Mouse (Mus musculus): Measurements from ENCODE around the gene Scpep1. TPM values are rescaled to one million over a fixed set of nuclear protein-coding genes. Genes with fewer than 3 reads are reported as not detected.
A peak's percentile ranks its signal among the peaks of the same experiment; 100 is the strongest.

Scpep1 gene
- total RNA-seq, 2 experiments from 2014 or later: 13.2 to 13.9 TPM

- DNase-seq (ENCODE audit: low spot score in 2 of 2): peak in 1 of 2 experiments; percentile 17
- TF ChIP-seq CTCF (conservative IDR thresholded peaks at IDR 0.05): no peak
These were observed 20.9 kb downstream of the Scpep1 start for GRCm38 (mm10) chr11:88934089-88935000.

GRCm38 (mm10) chr11:88933030-88933429 is 22.2 kb downstream of the Scpep1 start:
- TF ChIP-seq CTCF (conservative IDR thresholded peaks at IDR 0.05): no peak
- Histone ChIP-seq H3K4me3 (no peak overlapping the region), H3K27ac (no peak overlapping the region)
- no peak for DNase-seq (ENCODE audit: low spot score in 2 of 2)

More at GRCm38 (mm10) chr11:88934089-88935000, 20.9 kb downstream of the Scpep1 start:
- no peak overlapping the region for H3K4me3 ChIP-seq
- no peak overlapping the region for H3K27ac ChIP-seq

GRCm38 (mm10) chr11:88931692-88932530 is 23.4 kb downstream of the Scpep1 start:
- no peak for DNase-seq (ENCODE audit: low spot score in 2 of 2)
- TF ChIP-seq CTCF (conservative IDR thresholded peaks at IDR 0.05): no peak
- H3K4me3 ChIP-seq: no peak overlapping the region
- H3K27ac ChIP-seq: no peak overlapping the region

- Histone ChIP-seq H3K27ac (no peak overlapping the region), H3K4me3 (no peak overlapping the region)
- no peak for DNase-seq (ENCODE audit: low spot score in 2 of 2)
- no peak for TF ChIP-seq CTCF (conservative IDR thresholded peaks at IDR 0.05)
These were observed 28.7 kb downstream of the Scpep1 start for GRCm38 (mm10) chr11:88926566-88926965.

- TF ChIP-seq CTCF (conservative IDR thresholded peaks at IDR 0.05): no peak
- Histone ChIP-seq H3K4me3 (no peak overlapping the region), H3K27ac (no peak overlapping the region)
- DNase-seq (ENCODE audit: low spot score in 2 of 2): no peak
These were observed 45.8 kb downstream of the Scpep1 start for GRCm38 (mm10) chr11:88909388-88910036.

GRCm38 (mm10) chr11:88908557-88909211 is 46.6 kb downstream of the Scpep1 start:
- H3K4me3 ChIP-seq: no peak overlapping the region
- H3K27ac ChIP-seq: no peak overlapping the region
- peak in 1 of 2 experiments; percentile 49 for DNase-seq (ENCODE audit: low spot score in 2 of 2)
- TF ChIP-seq CTCF (conservative IDR thresholded peaks at IDR 0.05): peak; percentile 77

GRCm38 (mm10) chr11:88907886-88908285 is 47.4 kb downstream of the Scpep1 start:
- TF ChIP-seq CTCF (conservative IDR thresholded peaks at IDR 0.05): no peak
- DNase-seq (ENCODE audit: low spot score in 2 of 2): no peak
- Histone ChIP-seq H3K4me3 (no peak overlapping the region), H3K27ac (no peak overlapping the region)

GRCm38 (mm10) chr11:88905621-88906020 is 49.6 kb downstream of the Scpep1 start:
- H3K27ac ChIP-seq: no peak overlapping the region
- TF ChIP-seq CTCF (conservative IDR thresholded peaks at IDR 0.05): no peak
- DNase-seq (ENCODE audit: low spot score in 2 of 2): no peak
- H3K4me3 ChIP-seq: no peak overlapping the region

GRCm38 (mm10) chr11:88904080-88904479 is 51.2 kb downstream of the Scpep1 start:
- DNase-seq (ENCODE audit: low spot score in 2 of 2): no peak
- no peak for TF ChIP-seq CTCF (conservative IDR thresholded peaks at IDR 0.05)
- no peak overlapping the region for H3K4me3 ChIP-seq
- H3K27ac ChIP-seq: no peak overlapping the region

GRCm38 (mm10) chr11:88902762-88903161 is 52.5 kb downstream of the Scpep1 start:
- Histone ChIP-seq H3K4me3 (no peak overlapping the region), H3K27ac (no peak overlapping the region)
- DNase-seq (ENCODE audit: low spot score in 2 of 2): no peak
- TF ChIP-seq CTCF (conservative IDR thresholded peaks at IDR 0.05): no peak

- no peak overlapping the region for H3K4me3 ChIP-seq
- no peak for TF ChIP-seq CTCF (conservative IDR thresholded peaks at IDR 0.05)
These were observed 53.9 kb downstream of the Scpep1 start for GRCm38 (mm10) chr11:88901341-88901802.

GRCm38 (mm10) chr11:88899561-88899960 is 55.7 kb downstream of the Scpep1 start:
- H3K4me3 ChIP-seq: no peak overlapping the region
- no peak for DNase-seq (ENCODE audit: low spot score in 2 of 2)
- no peak overlapping the region for H3K27ac ChIP-seq
- TF ChIP-seq CTCF (conservative IDR thresholded peaks at IDR 0.05): no peak

More at GRCm38 (mm10) chr11:88901341-88901802, 53.9 kb downstream of the Scpep1 start:
- H3K27ac ChIP-seq: no peak overlapping the region
- DNase-seq (ENCODE audit: low spot score in 2 of 2): no peak

All from layer of hippocampus, adult 2 months (tissue).